Mouse (Mus musculus) midbrain, embryonic 16.5 days (tissue): ENCODE measurements around the gene Flii. TPM values are rescaled to one million over a fixed set of nuclear protein-coding genes. Genes with fewer than 3 reads are reported as not detected.

ENCODE experiments used
- ATAC-seq: fragments of 200-750 bp; cut with Nextera tagmentation; 2 replicates; pipeline ENCODE4 v1.8.0; 2017; ENCODE audit warnings: moderate TSS enrichment
- H3K27ac ChIP-seq: fragments of 300-500 bp; sonication (generic); 2 replicates; pipeline ENCODE4 v1.5.1; 2014; ENCODE audit warnings: mild to moderate bottlenecking, low read length, mixed read lengths
- H3K27me3 ChIP-seq: fragments of 300-500 bp; sonication (generic); 2 replicates; pipeline ENCODE4 v1.6.1; 2014; ENCODE audit warnings: low read depth, low read length, mixed read lengths; ENCODE audit not compliant: control insufficient read depth, insufficient read depth
- H3K36me3 ChIP-seq: fragments of 300-500 bp; sonication (generic); 2 replicates; pipeline ENCODE4 v1.6.1; 2014; ENCODE audit warnings: mild to moderate bottlenecking, low read length, moderate library complexity, mixed read lengths; ENCODE audit not compliant: control insufficient read depth, insufficient read depth
- H3K4me1 ChIP-seq: fragments of 300-500 bp; sonication (generic); 2 replicates; pipeline ENCODE4 v1.6.1; 2014; ENCODE audit warnings: mild to moderate bottlenecking, low read length, mixed read lengths; ENCODE audit not compliant: control insufficient read depth, insufficient read depth
- H3K4me2 ChIP-seq: fragments of 300-500 bp; sonication (generic); 2 replicates; pipeline ENCODE4 v1.6.1; 2014; ENCODE audit warnings: mild to moderate bottlenecking, low read length, mixed read lengths
- H3K4me3 ChIP-seq: fragments of 300-500 bp; sonication (generic); 2 replicates; pipeline ENCODE4 v1.5.1; 2014; ENCODE audit warnings: low read depth, mild to moderate bottlenecking, low read length, moderate library complexity, mixed read lengths
- H3K9ac ChIP-seq: fragments of 300-500 bp; sonication (generic); 2 replicates; pipeline ENCODE4 v1.6.1; 2014; ENCODE audit warnings: low read depth, low read length, mixed read lengths
- H3K9me3 ChIP-seq: fragments of 300-500 bp; sonication (generic); replicated peaks from 2 replicates; pipeline ENCODE4 v1.6.1; 2014; ENCODE audit warnings: mild to moderate bottlenecking, low read length, mixed read lengths; ENCODE audit not compliant: control insufficient read depth, poor library complexity, severe bottlenecking
- WGBS: fragments of 180-500 bp; shearing (Covaris S2); extraction: QIAGEN DNeasy Blood & Tissue Kit; methylation state at CpG from one replicate; pipeline ENCODE4 v1.1.7; 2014; 5-methylcytosine and 5-hydroxymethylcytosine counted together
- polyA plus RNA-seq: library from polyadenylated mRNA; unstranded; fragments of >200 nt; fragmentation: Nextera tagmentation; extraction: Ambion mirVana; gene quantifications from 2 replicates; pipeline ENCODE4 v1.2.1, GENCODE M21; 2015

The Flii gene
- polyA plus RNA-seq, 1 experiment from 2014 or later, result 79.2 TPM

- Histone ChIP-seq H3K4me3 (no peak overlapping the region), H3K9ac (no peak overlapping the region), H3K4me1 (no peaks in the 10 kb centered on the region), H3K36me3 (peaks cover under 1% of the 10 kb centered on the region; the same call in 1 of the 2 replicates), H3K27ac (no peak overlapping the region), H3K9me3 (no peaks in the 10 kb centered on the region), H3K4me2 (no peak overlapping the region), H3K27me3 (no peaks in the 10 kb centered on the region)
- no peak for ATAC-seq
- 86% methylated on average over 4 of the region's 4 CpGs for WGBS
Measured at GRCm38 (mm10) chr11:60766969-60767368, 39.9 kb upstream of the Flii start.

GRCm38 (mm10) chr11:60761681-60762080, 34.6 kb upstream of the Flii start:
- Histone ChIP-seq H3K4me1 (no peaks in the 10 kb centered on the region), H3K4me3 (no peak overlapping the region), H3K36me3 (peaks cover 10% of the 10 kb centered on the region), H3K9ac (no peak overlapping the region), H3K27ac (no peak overlapping the region), H3K9me3 (no peaks in the 10 kb centered on the region), H3K4me2 (no peak overlapping the region), H3K27me3 (no peaks in the 10 kb centered on the region)
- 88% methylated on average over 3 of the region's 3 CpGs for WGBS
- no peak for ATAC-seq

GRCm38 (mm10) chr11:60755570-60755969, 28.5 kb upstream of the Flii start:
- Histone ChIP-seq H3K9ac (no peak overlapping the region), H3K9me3 (no peaks in the 10 kb centered on the region), H3K36me3 (peaks cover 29% of the 10 kb centered on the region), H3K27me3 (no peaks in the 10 kb centered on the region), H3K4me2 (no peak overlapping the region), H3K4me1 (no peaks in the 10 kb centered on the region), H3K4me3 (no peak overlapping the region), H3K27ac (no peak overlapping the region)
- ATAC-seq, result no peak
- WGBS, result 97% methylated on average over 7 of the region's 7 CpGs

GRCm38 (mm10) chr11:60740321-60740720, 13.3 kb upstream of the Flii start:
- H3K27me3 ChIP-seq, result no peaks in the 10 kb centered on the region
- no peak overlapping the region for H3K27ac ChIP-seq
- no peak overlapping the region for H3K4me2 ChIP-seq
- no peak overlapping the region for H3K4me3 ChIP-seq
- H3K4me1 ChIP-seq, result no peaks in the 10 kb centered on the region
- no peak overlapping the region for H3K9ac ChIP-seq
- no peak for ATAC-seq
- 86% methylated on average over 3 of the region's 3 CpGs for WGBS
- H3K9me3 ChIP-seq, result no peaks in the 10 kb centered on the region
- H3K36me3 ChIP-seq, result peaks cover 29% of the 10 kb centered on the region

- Histone ChIP-seq H3K9ac (no peak overlapping the region), H3K4me1 (no peaks in the 10 kb centered on the region), H3K4me2 (no peak overlapping the region), H3K4me3 (no peak overlapping the region), H3K9me3 (no peaks in the 10 kb centered on the region), H3K27ac (no peak overlapping the region), H3K36me3 (peaks cover 14% of the 10 kb centered on the region), H3K27me3 (no peaks in the 10 kb centered on the region)
- ATAC-seq, result no peak
Measured at GRCm38 (mm10) chr11:60737450-60737849, 10.4 kb upstream of the Flii start.

- peaks cover 8% of the 10 kb centered on the region; the same call in 1 of the 2 replicates for H3K36me3 ChIP-seq
- no peak for ATAC-seq
- no peak overlapping the region for H3K9ac ChIP-seq
Measured at GRCm38 (mm10) chr11:60736491-60736890, 9.4 kb upstream of the Flii start.

GRCm38 (mm10) chr11:60735191-60735590, 8.1 kb upstream of the Flii start:
- H3K4me3 ChIP-seq, result no peak overlapping the region
- no peak overlapping the region for H3K27ac ChIP-seq
- no peak overlapping the region for H3K9ac ChIP-seq
- H3K27me3 ChIP-seq, result no peaks in the 10 kb centered on the region
- no peak for ATAC-seq
- no peaks in the 10 kb centered on the region for H3K4me1 ChIP-seq
- H3K9me3 ChIP-seq, result no peaks in the 10 kb centered on the region
- no peak overlapping the region for H3K4me2 ChIP-seq
- 78% methylated on average over 5 of the region's 5 CpGs for WGBS
- peaks cover 11% of the 10 kb centered on the region; the same call in 1 of the 2 replicates for H3K36me3 ChIP-seq

More at GRCm38 (mm10) chr11:60736491-60736890, 9.4 kb upstream of the Flii start:
- H3K27ac ChIP-seq, result no peak overlapping the region
- 85% methylated on average over 3 of the region's 3 CpGs for WGBS
- no peaks in the 10 kb centered on the region for H3K4me1 ChIP-seq
- no peak overlapping the region for H3K4me2 ChIP-seq
- H3K4me3 ChIP-seq, result no peak overlapping the region
- H3K27me3 ChIP-seq, result no peaks in the 10 kb centered on the region
- H3K9me3 ChIP-seq, result no peaks in the 10 kb centered on the region

GRCm38 (mm10) chr11:60734206-60734605, 7.1 kb upstream of the Flii start:
- H3K4me3 ChIP-seq, result no peak overlapping the region
- no peak overlapping the region for H3K27ac ChIP-seq
- no peak overlapping the region for H3K9ac ChIP-seq
- no peak for ATAC-seq
- no peak overlapping the region for H3K4me2 ChIP-seq
- peaks cover 2% of the 10 kb centered on the region for H3K4me1 ChIP-seq
- no peaks in the 10 kb centered on the region for H3K9me3 ChIP-seq
- 80% methylated on average over 2 of the region's 2 CpGs for WGBS
- H3K27me3 ChIP-seq, result no peaks in the 10 kb centered on the region
- peaks cover 6% of the 10 kb centered on the region; the same call in 1 of the 2 replicates for H3K36me3 ChIP-seq

GRCm38 (mm10) chr11:60731251-60731650, 4.2 kb upstream of the Flii start:
- Histone ChIP-seq H3K27me3 (no peaks in the 10 kb centered on the region), H3K9ac (no peak overlapping the region), H3K9me3 (no peaks in the 10 kb centered on the region), H3K27ac (no peak overlapping the region), H3K36me3 (peaks cover 6% of the 10 kb centered on the region; the same call in 1 of the 2 replicates), H3K4me1 (peaks cover 16% of the 10 kb centered on the region), H3K4me3 (no peak overlapping the region), H3K4me2 (no peak overlapping the region)
- ATAC-seq, result no peak
- 92% methylated on average over 14 of the region's 14 CpGs for WGBS
